Mouse (Mus musculus): ENCODE measurements around the gene Siah3. TPM values are rescaled to one million over a fixed set of nuclear protein-coding genes. Genes with fewer than 3 reads are reported as not detected.

Gene Siah3
- total RNA-seq (2014; rRNA removed) (not detected in 2 replicates), polyA plus RNA-seq (2012; rRNA removed) (not detected in 2 replicates)

DNA sequence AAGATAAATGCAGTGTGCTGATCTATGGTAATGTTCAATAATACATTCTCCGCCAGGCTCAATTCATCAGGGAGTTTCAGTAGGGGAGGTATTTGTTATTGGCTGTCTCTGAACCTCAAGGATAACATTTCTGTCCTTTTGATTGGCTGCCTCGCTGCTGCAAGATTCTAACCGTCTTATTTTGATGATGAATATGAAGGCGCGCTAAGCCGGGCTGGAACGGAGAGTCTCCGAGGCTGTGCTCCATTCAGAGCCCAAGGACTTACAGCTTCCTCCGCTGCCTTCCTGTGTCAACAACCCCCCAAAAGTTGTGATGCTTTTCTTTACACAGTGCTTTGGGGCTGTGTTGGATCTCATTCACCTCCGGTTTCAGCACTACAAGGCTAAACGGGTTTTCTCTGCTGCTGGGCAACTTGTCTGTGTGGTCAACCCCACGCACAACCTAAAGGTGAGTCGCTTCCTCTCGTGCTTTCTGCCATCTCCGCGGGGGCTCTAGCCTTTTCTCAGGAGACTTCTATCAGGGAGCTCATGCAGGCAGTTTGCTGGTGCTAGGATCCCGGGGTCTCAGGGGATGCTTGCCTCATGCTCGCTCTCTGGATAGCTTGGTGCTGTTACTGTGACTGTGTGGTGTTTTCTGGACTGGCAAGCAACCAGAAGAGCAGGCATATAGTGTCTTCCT, at the start of gene Siah3:
Gene Siah3 (plus strand): TSS at position 240 of the 679 bp plus-strand sequence.
- Histone ChIP-seq H3K27ac (replicated peaks; ENCODE audit: insufficient read depth, low read depth, low read length) (no peak within 1 kb of the TSS), H3K4me1 (ENCODE audit: control insufficient read depth, insufficient read depth, low read length) (peaks cover 4% of the 10 kb centered on the region), H3K36me3 (ENCODE audit: control insufficient read depth, insufficient read depth, low read length) (no peaks in the 10 kb centered on the region), H3K4me3 (ENCODE audit: insufficient read depth, low read depth, low read length) (peak within 1 kb of the TSS; percentile 19; the same call in 1 of the 2 replicates), H3K79me2 (ENCODE audit: control insufficient read depth, insufficient read depth, low read length) (no peaks in the 10 kb centered on the region), H3K27me3 (ENCODE audit: control insufficient read depth, insufficient read depth, low read length) (0 out of 2 replicates have a peak, but pooled peaks cover 6% of the 10 kb centered on the region), H3K9ac (ENCODE audit: low read depth, low read length) (no peak within 1 kb of the TSS)
- WGBS, result 22% methylated on average over 18 of the region's 18 CpGs
- no peak for TF ChIP-seq POLR2A (IDR thresholded peaks at IDR 0.05; ENCODE audit: extremely low read depth, insufficient read depth, low read length)
- no peak for TF ChIP-seq CTCF (IDR thresholded peaks at IDR 0.05; ENCODE audit: low read depth, low read length)
- no peak for DNase-seq (ENCODE audit: extremely low read depth, low read depth, low spot score)

DNA sequence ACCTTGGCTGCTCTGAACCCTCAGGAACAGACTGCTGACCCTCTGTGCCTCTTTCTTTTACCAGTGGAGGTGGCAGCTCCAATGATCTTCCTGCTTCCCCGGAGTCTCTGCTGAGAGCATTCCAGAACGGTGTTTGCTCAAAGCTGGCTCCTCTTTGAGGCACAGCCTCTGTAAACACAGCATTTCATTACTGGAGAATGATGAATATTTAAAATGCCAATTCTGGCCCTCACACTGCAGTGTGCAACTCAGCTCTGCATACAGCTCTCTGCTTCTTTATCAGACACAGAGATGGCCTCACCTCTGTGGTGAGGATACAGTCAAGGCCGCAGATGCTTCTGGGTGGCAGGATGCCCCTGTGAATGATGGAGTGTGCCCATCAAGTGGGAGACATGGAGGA, 46.0 kb upstream of the Siah3 start:
- Histone ChIP-seq H3K4me3 (ENCODE audit: insufficient read depth, low read depth, low read length) (no peak overlapping the region), H3K4me1 (ENCODE audit: control insufficient read depth, insufficient read depth, low read length) (no peaks in the 10 kb centered on the region), H3K9ac (ENCODE audit: low read depth, low read length) (no peak overlapping the region), H3K27ac (replicated peaks; ENCODE audit: insufficient read depth, low read depth, low read length) (no peak overlapping the region), H3K79me2 (ENCODE audit: control insufficient read depth, insufficient read depth, low read length) (no peaks in the 10 kb centered on the region), H3K27me3 (ENCODE audit: control insufficient read depth, insufficient read depth, low read length) (no peaks in the 10 kb centered on the region), H3K36me3 (ENCODE audit: control insufficient read depth, insufficient read depth, low read length) (no peaks in the 10 kb centered on the region)
- WGBS, result 38% methylated on average over 3 of the region's 3 CpGs
- TF ChIP-seq POLR2A (IDR thresholded peaks at IDR 0.05; ENCODE audit: extremely low read depth, insufficient read depth, low read length) (no peak), CTCF (IDR thresholded peaks at IDR 0.05; ENCODE audit: low read depth, low read length) (no peak)
- no peak for DNase-seq (ENCODE audit: extremely low read depth, low read depth, low spot score)

DNA sequence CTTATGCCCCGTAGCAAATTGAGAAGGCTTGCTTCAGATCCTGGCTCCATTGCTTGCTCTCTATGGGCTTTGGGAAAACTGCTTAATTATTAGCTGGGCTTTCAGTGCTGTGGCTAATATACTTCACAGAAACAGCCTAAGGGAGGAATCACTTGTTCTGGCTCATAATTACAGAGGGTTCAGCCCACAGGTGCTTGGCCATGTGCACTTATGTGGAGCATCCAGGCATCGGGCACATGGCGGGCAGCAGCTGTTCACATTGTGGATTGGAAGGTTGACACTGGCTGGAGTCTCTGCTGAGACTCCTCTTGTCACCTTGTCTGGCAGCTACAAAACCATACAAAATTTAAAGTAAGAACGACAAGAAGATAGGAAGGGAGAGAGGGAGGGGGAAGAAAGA, 45.4 kb upstream of the Siah3 start:
- 85% methylated on average over 4 of the region's 4 CpGs for WGBS

DNA sequence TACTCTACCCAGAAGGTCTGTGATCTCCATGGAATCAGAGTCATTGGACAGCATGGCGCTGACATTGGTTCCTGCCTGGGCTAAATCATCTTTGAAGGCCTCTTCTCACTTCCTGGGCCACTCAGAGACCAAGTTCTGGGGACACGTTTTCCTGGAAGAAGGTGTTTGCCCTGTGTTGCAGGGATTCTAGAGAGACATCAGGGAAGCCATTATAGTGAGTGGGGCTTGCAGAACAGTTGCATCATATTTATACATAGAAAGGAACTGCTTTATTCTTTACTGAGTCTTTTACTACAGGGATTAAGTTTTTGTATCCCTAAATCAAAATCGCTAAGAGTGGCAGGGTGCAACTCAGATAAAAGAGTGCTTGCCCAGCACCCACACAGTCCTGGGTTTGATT, 37.1 kb upstream of the Siah3 start:
- DNase-seq (ENCODE audit: extremely low read depth, low read depth, low spot score), result no peak
- H3K27ac ChIP-seq (replicated peaks; ENCODE audit: insufficient read depth, low read depth, low read length), result no peak overlapping the region
- no peaks in the 10 kb centered on the region for H3K36me3 ChIP-seq (ENCODE audit: control insufficient read depth, insufficient read depth, low read length)
- no peaks in the 10 kb centered on the region for H3K27me3 ChIP-seq (ENCODE audit: control insufficient read depth, insufficient read depth, low read length)
- TF ChIP-seq POLR2A (IDR thresholded peaks at IDR 0.05; ENCODE audit: extremely low read depth, insufficient read depth, low read length) (no peak), CTCF (IDR thresholded peaks at IDR 0.05; ENCODE audit: low read depth, low read length) (no peak)
- H3K79me2 ChIP-seq (ENCODE audit: control insufficient read depth, insufficient read depth, low read length), result no peaks in the 10 kb centered on the region
- 82% methylated on average over 3 of the region's 3 CpGs for WGBS
- no peak overlapping the region for H3K4me3 ChIP-seq (ENCODE audit: insufficient read depth, low read depth, low read length)
- no peak overlapping the region for H3K9ac ChIP-seq (ENCODE audit: low read depth, low read length)
- no peaks in the 10 kb centered on the region for H3K4me1 ChIP-seq (ENCODE audit: control insufficient read depth, insufficient read depth, low read length)

More for the DNA sequence above, 45.4 kb upstream of the Siah3 start:
- H3K4me1 ChIP-seq (ENCODE audit: control insufficient read depth, insufficient read depth, low read length), result no peaks in the 10 kb centered on the region
- TF ChIP-seq POLR2A (IDR thresholded peaks at IDR 0.05; ENCODE audit: extremely low read depth, insufficient read depth, low read length), result no peak
- no peak for TF ChIP-seq CTCF (IDR thresholded peaks at IDR 0.05; ENCODE audit: low read depth, low read length)
- H3K27ac ChIP-seq (replicated peaks; ENCODE audit: insufficient read depth, low read depth, low read length), result no peak overlapping the region
- no peaks in the 10 kb centered on the region for H3K27me3 ChIP-seq (ENCODE audit: control insufficient read depth, insufficient read depth, low read length)
- no peak for DNase-seq (ENCODE audit: extremely low read depth, low read depth, low spot score)
- H3K9ac ChIP-seq (ENCODE audit: low read depth, low read length), result no peak overlapping the region
- no peaks in the 10 kb centered on the region for H3K79me2 ChIP-seq (ENCODE audit: control insufficient read depth, insufficient read depth, low read length)
- H3K36me3 ChIP-seq (ENCODE audit: control insufficient read depth, insufficient read depth, low read length), result no peaks in the 10 kb centered on the region
- H3K4me3 ChIP-seq (ENCODE audit: insufficient read depth, low read depth, low read length), result no peak overlapping the region

DNA sequence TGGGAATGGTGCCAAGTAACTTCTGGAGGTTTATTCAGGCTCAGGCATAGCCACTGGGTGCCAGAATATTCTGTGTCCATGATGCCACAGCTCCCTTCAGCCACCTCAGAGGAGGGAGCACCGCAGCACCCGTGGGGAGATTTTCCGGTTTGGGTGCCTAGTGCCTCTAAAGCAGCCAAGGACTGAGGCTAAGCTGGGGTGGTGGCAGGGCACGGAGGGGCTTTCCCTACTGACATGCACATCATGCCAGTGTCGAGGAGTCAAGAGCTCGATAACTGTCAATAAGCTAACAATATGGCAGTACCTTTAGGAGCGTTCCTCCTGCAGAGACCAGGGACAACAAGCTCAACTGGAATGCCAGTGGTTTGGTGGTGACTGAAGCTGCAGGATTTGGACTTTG, 35.9 kb upstream of the Siah3 start:
- no peaks in the 10 kb centered on the region for H3K4me1 ChIP-seq (ENCODE audit: control insufficient read depth, insufficient read depth, low read length)
- DNase-seq (ENCODE audit: extremely low read depth, low read depth, low spot score), result no peak
- H3K9ac ChIP-seq (ENCODE audit: low read depth, low read length), result no peak overlapping the region
- 92% methylated on average over 7 of the region's 7 CpGs for WGBS
- no peak overlapping the region for H3K27ac ChIP-seq (replicated peaks; ENCODE audit: insufficient read depth, low read depth, low read length)
- TF ChIP-seq CTCF (IDR thresholded peaks at IDR 0.05; ENCODE audit: low read depth, low read length) (no peak), POLR2A (IDR thresholded peaks at IDR 0.05; ENCODE audit: extremely low read depth, insufficient read depth, low read length) (no peak)
- no peaks in the 10 kb centered on the region for H3K27me3 ChIP-seq (ENCODE audit: control insufficient read depth, insufficient read depth, low read length)
- no peak overlapping the region for H3K4me3 ChIP-seq (ENCODE audit: insufficient read depth, low read depth, low read length)
- no peaks in the 10 kb centered on the region for H3K36me3 ChIP-seq (ENCODE audit: control insufficient read depth, insufficient read depth, low read length)
- no peaks in the 10 kb centered on the region for H3K79me2 ChIP-seq (ENCODE audit: control insufficient read depth, insufficient read depth, low read length)

DNA sequence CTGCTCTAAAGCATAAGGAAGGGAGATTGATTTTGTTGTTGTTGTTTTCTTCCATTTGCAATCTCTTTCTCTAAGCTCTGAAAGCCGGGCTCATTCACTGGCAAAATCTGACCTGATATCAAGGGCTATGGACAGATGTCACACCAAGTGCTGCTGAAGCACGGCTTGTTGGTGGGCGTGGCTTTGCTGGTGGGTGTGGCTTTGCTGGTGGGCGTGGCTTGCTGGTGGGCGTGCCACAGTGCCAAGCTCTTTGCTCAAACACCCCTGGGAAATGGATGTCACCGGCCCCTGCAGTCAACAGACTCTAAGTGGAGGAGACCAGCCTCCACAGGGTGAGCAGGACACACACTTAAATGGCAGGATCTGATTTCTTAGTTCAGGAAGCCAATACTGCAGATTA, 35.0 kb upstream of the Siah3 start:
- Histone ChIP-seq H3K27ac (replicated peaks; ENCODE audit: insufficient read depth, low read depth, low read length) (no peak overlapping the region), H3K36me3 (ENCODE audit: control insufficient read depth, insufficient read depth, low read length) (no peaks in the 10 kb centered on the region), H3K4me3 (ENCODE audit: insufficient read depth, low read depth, low read length) (no peak overlapping the region), H3K4me1 (ENCODE audit: control insufficient read depth, insufficient read depth, low read length) (no peaks in the 10 kb centered on the region), H3K9ac (ENCODE audit: low read depth, low read length) (no peak overlapping the region), H3K27me3 (ENCODE audit: control insufficient read depth, insufficient read depth, low read length) (no peaks in the 10 kb centered on the region), H3K79me2 (ENCODE audit: control insufficient read depth, insufficient read depth, low read length) (no peaks in the 10 kb centered on the region)
- TF ChIP-seq CTCF (IDR thresholded peaks at IDR 0.05; ENCODE audit: low read depth, low read length), result no peak
- TF ChIP-seq POLR2A (IDR thresholded peaks at IDR 0.05; ENCODE audit: extremely low read depth, insufficient read depth, low read length), result no peak
- no peak for DNase-seq (ENCODE audit: extremely low read depth, low read depth, low spot score)
- WGBS, result 51% methylated on average over 6 of the region's 6 CpGs
